Mouse (Mus musculus): ENCODE results near the gene Tmprss9.

The Tmprss9 gene

DNA sequence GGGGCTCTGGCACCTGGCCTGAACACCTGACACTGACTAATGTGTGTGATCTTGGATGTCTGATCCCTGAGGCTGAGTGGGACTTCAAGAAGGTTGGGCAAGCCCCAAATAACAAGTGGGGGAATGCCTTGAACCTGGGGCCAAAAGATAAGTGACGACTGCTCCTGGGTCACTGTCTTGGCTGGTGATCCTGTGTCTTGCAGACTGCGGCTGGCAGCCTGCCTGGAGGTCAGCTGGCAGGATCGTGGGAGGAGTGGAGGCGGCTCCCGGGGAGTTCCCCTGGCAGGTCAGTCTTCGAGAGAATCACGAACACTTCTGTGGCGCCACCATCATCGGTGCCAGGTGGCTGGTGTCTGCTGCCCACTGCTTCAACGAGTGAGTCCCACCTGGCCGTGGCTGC is 15.5 kb downstream of the Tmprss9 start:
- DNase-seq (ENCODE audit: low spot score in 2 of 2): no peak

GRCm38 (mm10) chr10:80895100-80895499 is 23.5 kb downstream of the Tmprss9 start:
- DNase-seq (ENCODE audit: low spot score in 2 of 2): no peak

DNA sequence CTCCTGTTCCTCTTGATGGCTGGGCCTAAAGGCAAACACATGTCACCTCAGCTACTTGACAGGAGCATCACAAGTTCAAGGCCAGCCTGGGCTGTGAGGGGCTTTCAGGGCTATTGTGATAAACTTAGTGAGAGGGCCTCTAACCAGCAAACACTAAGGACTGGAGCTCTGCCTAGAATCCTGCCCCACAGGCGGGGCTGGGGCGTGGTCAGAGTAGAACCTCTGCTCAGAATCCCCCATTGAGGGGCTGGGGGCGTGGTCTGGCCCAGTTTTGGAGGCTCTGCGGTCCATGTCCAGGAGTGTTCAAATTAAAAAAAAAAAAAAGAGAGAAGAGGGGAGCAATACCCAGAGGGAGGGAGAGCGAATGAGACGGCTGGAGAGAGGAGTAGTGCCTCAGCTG is 24.0 kb downstream of the Tmprss9 start:
- no peak for DNase-seq (ENCODE audit: low spot score in 2 of 2)

DNA sequence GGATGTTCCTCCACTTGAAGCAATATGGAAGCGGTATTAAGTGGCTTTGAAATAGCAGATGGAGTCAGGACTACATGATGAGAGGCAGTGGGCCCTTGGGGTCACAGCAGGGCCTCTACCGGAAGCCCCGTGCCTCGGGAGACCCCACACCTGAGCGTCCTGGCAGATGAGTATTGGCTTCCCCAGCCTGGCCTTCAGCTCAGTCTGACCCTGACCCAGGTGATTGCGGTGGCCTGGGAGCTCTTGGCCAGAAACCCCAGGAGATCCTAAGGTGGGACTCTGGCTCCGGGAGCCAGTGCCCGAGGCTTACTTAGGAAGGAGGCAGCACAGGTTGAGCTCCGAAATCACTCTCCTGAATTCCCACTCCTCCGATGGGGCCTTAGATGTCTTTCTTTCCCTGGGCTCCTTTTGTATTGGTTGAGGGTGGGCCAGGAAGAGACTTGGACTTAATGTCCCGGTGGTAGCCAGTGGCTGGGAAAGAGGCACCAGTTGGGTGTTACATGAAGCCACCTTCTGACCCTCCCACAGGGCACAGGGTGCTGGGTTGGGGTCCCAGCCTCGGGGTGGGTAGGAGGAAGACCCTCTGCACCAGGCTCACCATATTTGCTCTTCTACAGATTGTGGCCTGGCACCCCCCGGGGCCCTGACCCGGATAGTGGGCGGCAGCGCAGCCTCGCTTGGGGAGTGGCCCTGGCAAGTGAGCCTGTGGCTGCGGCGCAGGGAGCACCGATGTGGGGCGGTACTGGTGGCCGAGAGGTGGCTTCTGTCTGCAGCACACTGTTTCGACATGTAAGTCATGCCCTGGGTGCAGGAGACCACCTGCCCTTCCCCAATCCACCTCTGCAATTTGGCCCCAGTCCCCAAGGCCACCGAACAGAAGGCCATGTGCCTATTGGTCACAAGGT is 25.2 kb downstream of the Tmprss9 start:
- no peak for DNase-seq (ENCODE audit: low spot score in 2 of 2)

- no peak for DNase-seq (ENCODE audit: low spot score in 2 of 2)
Observed at GRCm38 (mm10) chr10:80897861-80898510, 26.3 kb downstream of the Tmprss9 start.

- no peak for DNase-seq (ENCODE audit: low spot score in 2 of 2)
Observed at GRCm38 (mm10) chr10:80899074-80899473, 27.4 kb downstream of the Tmprss9 start.

DNA sequence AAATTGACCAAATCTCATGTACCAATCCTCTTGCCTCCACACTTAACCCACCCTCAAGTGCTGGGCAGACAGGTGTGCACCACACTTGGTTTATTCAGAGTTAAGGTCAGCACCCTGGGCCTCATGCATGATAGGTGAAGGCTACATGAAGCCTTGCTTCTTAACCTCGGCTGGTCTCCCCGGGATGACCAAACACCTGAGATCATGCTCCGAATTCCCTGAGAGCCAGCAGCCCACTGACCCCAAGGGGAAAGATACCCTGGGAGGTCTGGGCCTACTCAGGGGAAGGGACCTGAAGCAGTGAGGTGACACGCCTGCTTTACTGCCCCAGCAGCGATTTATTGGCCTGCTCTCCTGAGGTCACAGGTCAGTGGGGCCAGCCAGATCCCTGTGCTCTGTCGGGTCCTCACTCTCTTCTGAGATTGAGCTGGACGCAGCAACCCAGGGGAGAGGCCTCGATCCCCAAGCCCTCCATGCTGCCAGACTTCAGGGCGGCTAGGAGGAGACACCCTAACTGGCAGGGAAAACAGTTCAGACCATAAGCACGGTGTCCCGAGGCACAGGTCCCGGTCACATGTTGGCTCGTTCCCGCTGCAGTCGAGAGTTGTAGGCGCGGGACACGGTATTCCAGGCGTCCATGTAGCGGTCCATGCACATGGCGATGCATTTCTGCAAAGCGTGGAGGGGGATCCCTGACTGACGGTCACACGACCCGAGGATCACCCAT is 28.1 kb downstream of the Tmprss9 start:
- DNase-seq (ENCODE audit: low spot score in 2 of 2): no peak

GRCm38 (mm10) chr10:80900318-80901247 is 28.9 kb downstream of the Tmprss9 start, which contains the start of gene Timm13:
Gene Timm13 (minus strand): TSS chr10:80900969.
- peak; percentile 85 to 97 for DNase-seq (ENCODE audit: low spot score in 2 of 2)

DNA sequence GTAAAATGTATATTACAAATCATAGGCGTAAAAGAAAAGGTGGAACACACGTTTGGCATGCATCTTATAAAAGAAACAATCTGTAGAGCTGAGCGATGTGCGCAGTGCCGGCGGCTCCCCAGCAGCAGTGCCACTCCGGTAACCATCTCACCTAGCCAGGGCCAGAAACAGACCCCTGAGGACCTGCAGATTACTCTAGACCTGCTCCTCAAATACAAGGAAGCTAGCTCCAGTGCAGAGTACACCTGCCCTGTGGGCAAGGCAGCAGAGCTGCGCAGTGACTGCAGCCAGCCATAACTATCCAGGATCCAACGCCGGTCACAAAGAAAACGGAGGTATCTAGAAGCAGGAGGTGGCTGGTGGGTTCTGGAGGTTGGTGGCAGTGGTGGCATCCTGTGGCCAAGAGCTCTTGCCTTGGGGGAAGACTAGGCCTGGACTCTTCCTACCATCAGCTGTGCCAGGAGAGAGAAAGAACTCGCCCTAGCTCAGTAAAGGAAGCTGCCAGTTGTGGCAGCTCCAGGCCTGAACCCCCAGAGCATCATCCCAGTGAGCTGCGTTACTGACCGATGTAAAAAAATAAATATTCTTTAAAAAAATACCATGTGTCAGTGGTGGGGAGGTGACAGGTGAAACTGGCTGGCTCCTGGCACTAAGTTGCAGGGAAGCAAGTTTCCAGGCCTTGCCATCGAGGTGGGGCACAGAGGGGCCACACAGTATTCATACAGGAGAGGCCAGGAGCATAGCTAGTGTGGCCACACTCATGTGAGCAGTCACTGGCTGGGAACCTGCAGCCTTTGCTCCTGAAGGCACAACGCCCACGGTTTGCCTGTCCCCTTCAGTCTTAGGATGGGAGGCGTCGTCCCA is 30.0 kb downstream of the Tmprss9 start:
- peak in 1 of 2 experiments; percentile 15 for DNase-seq (ENCODE audit: low spot score in 2 of 2)

DNA sequence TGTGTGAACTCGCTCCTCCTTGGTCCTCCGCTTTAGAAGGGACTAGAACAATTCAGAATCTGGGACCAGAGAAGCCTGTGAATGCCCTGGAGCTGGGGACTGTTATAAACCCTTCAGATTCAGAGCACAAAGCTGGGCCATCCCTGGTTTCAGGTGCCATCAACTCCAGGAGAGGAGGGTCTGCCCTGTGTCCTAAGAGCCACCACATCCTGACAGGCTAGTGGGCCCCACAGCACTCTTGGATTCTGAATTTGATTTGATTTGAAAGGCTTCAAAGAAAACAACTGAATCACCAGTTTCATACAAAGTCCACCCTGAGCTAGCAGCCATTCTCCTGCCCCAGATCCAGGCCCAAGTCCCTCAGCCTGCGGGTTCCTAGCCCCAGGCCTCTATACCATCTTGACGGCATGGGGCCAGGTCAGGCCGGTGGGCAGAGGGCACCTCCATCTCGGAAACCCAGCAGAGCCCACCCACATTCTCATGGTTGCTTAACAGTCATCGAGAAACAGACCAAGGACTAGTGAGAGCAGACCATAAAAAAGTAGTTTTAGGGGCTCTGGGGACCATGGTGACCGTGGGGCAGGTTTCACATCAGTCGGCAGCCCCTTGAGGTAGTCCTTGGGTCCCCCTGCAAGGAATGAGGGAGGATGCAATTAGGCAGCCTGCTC is 30.8 kb downstream of the Tmprss9 start:
- peak in 1 of 2 experiments; percentile 10 for DNase-seq (ENCODE audit: low spot score in 2 of 2)

GRCm38 (mm10) chr10:80903282-80903681 is 31.6 kb downstream of the Tmprss9 start:
- peak in 1 of 2 experiments; percentile 13 for DNase-seq (ENCODE audit: low spot score in 2 of 2)

GRCm38 (mm10) chr10:80904004-80904693 is 32.5 kb downstream of the Tmprss9 start:
- peak in 1 of 2 experiments; percentile 16 for DNase-seq (ENCODE audit: low spot score in 2 of 2)

- DNase-seq (ENCODE audit: low spot score in 2 of 2): peak in 1 of 2 experiments; percentile 15
Observed at GRCm38 (mm10) chr10:80904709-80905108, 33.1 kb downstream of the Tmprss9 start.

DNA sequence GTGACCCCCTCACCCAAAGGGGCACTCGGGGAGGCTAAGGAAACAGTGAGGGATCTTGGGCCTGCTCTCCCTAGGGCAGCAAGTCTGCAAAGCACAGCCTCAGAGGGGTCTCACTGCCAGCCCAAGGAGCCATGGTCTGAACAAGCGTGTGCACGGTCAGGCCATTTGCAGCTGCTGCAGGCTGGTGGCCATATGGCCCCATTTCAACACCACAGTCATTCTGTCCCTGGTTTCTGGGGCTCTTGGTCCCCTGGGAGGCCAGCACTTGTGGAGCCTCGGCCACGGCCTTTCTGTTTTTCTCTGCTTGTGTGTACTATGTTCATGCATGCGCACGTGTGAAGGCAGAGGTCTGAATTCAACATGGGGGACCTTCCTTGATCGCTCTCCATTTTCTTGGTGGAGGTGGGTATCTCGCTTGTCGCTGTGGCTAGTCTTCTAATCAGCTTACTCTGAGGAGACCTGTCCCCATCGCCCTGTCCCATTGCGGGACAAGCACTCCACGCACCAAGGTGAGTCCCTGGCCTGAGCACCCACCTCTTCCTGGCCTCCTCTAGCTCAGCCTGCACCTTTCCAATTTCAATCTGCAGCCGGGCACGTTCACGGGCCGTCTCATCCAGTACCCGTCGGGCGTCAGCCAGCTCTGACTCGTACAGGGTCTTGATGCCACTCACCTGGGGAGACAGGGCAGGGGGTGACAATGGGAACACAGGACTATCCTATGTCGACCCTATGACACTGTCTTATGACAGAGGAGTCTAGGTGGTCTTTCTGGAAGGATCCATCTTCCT is 37.9 kb downstream of the Tmprss9 start:
- no peak for DNase-seq (ENCODE audit: low spot score in 2 of 2)

- DNase-seq (ENCODE audit: low spot score in 2 of 2): no peak
Observed at GRCm38 (mm10) chr10:80911354-80911753, 39.7 kb downstream of the Tmprss9 start.

GRCm38 (mm10) chr10:80911891-80912290 is 40.2 kb downstream of the Tmprss9 start:
- DNase-seq (ENCODE audit: low spot score in 2 of 2): no peak

DNA sequence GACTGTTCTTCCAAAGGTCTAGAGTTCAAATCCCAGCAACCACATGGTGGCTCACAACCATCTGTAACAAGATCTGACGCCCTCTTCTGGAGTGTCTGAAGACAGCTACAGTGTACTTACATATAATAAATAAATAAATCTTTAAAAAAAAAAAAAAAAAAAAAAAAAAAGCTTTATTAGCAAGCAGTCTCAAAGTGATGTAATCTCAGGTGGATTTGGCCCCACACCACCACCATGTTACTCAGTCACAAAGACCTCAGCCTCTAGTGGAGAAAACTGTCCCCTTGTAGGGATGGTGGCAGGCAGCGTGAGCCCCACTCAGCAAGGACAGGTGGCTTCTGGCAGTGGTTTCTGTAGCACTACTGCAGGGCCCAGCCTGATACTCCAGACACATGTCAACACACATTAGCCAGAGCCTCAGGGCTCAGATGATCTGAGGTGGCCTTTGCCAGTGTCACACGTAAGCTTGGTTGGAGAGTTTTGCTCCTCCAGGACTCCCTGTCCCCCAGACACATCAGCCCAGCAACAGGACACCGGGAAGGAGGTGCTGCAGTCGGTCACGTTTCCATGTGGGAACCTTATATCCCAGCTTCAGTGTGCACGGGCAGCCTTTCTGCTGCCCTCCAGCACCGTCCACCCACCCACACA is 41.8 kb downstream of the Tmprss9 start:
- DNase-seq (ENCODE audit: low spot score in 2 of 2): no peak

DNA sequence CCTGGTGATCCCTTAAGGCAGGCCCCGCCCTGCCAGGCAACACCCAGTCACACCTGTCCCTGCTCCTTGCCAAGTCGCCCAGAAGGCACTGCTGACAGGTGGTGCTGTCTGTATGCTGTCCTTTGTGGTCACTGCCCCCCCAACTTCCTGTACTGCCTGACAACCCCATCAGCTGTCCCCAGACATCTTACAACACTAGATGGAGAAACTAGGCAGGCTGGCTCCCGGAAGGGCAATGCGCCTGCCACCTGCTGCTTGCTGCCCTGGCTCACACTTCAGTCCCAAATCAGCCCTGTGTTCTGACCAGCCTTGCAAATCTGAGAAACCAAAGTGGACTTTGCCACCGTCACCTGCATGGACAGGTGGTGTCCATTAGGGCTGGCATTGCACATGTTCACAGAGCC is 42.6 kb downstream of the Tmprss9 start:
- DNase-seq (ENCODE audit: low spot score in 2 of 2): no peak
